Mouse (Mus musculus) adipocyte (in vitro differentiated cells): ENCODE data around the gene Sept8.
"Not testable (repeated sequence)": the region's sequence is repeated elsewhere in the genome, so short reads cannot be mapped to it uniquely, and the experiment has no call there.

Source experiments
- DNase-seq: peaks from one replicate; pipeline ENCODE4 v3.0.0-alpha.2; 2016; ENCODE audit warnings: low spot score

Gene Sept8

DNA sequence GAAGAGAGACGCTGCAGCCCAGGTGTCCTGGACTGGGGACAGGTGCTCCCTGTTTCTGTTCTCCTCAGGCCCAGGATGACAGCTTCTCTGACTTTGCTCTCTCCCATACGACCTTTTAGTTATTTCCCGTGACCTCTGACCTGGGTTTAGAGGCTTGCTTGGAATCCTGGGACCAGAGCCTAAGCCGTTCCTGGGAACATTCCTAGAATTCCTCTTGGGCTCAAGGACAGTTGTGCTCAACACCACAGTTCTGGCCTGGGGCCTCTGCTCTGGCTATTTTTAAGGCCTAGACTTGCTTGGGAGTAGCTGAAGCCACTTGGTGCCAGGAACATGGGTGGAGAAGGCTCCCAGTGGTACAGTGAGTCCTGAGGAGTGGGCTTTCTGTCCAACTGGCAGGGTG, 6.4 kb downstream of the Sept8 start:
- DNase-seq: peak; percentile 66

DNA sequence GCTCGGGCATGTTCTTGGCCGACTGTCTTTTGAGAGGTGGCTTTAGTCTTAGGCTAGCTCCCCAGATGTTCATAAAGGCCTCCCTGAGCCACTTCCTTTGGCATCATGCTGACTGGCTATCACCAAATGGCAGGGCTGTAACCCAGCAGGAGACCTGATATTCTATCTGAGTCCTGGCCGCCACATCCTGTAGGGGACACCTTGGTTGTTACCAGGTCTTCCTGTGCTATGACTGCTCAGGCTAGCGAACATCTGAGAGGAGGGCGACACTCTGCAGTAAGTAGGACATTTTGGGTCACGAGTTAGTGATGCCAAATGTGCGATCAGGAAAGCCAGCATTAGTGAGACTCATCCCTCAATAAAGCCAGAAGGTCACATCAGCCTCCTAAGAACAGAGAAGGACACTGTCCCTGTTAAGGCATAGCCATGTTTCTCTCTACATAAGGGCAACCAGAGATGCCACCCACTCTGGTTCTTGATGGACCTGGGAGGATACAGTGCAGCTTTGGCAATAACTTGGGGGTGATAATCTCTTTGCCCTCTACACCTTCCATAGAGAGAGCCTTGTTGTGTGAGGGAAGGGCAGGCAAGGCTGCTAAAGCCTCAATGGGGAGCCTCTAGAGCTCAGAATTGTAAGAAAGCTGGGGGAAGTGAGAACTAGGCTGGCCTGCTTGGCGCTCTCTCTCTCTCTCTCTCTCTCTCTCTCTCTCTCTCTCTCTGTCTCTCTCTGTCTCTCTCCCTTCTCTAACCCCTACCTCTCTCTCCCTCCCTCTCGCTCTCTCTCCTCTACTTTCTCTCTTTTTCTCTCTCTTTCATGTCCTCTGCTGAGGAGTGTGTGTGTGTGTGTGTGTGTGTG, 9.6 kb downstream of the Sept8 start:
- DNase-seq: no peak

DNA sequence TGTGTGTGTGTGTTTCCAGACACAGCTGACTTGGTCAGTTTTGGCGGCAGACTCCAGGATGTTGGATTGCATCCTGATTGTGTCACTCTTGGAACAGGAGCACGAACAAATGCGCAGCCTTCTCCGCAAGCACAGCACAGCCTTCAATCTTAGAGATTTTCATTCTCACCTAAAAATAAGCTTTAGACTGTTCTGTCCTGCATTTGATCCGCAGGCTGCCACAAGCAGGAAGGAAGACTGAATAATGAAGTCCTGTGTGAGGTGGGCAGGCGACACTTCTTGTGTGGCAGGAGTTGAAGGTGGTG, 10.1 kb downstream of the Sept8 start:
- peak; percentile 90 for DNase-seq

DNA sequence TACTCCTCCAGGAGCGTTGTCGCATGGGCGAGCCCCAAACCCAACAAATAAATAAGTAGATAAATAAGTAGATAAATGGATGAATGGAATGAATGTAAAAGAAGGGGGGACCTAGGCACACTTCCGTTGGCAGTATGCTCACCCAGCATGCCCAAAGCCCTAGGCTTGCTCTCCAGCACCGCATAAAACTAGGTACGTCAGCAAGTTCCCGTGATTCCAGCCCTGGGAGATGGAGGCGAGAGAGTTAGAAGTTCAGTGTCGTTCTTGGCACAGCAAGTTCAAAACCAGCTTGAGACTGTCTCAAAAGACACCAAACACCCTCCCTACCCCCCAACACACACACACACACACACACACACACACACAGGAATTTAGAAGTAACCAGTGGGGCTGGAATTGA, 10.9 kb downstream of the Sept8 start:
- no peak for DNase-seq

DNA sequence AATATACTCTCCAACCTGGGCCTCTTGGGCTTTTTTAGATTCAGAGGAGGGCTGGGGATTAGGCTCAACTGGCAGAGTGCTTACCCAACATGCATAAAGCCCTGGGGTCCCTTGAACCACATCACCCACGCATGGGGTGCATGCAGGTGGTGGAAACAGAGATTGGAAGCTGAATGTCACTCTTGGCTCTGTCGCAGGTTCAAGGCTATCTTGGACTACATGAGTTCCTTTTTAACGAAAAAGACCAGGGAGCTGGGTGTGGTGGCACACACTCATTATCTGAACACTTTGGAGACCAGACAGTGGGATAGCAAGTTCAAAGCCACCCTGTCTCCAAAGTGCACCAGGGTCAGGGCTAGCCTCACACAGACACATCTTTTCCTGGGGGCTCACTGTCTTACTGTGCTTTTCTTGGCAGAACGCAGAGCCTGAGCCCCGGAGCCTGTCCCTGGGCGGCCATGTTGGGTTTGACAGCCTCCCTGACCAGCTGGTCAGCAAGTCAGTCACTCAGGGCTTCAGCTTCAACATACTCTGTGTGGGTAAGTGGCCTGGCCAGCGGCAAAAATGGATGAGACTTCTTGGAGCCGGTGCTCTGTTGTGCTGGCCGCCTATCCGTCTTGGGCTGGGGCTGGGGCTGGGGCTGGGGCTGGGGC, 12.6 kb downstream of the Sept8 start:
- DNase-seq: no peak

DNA sequence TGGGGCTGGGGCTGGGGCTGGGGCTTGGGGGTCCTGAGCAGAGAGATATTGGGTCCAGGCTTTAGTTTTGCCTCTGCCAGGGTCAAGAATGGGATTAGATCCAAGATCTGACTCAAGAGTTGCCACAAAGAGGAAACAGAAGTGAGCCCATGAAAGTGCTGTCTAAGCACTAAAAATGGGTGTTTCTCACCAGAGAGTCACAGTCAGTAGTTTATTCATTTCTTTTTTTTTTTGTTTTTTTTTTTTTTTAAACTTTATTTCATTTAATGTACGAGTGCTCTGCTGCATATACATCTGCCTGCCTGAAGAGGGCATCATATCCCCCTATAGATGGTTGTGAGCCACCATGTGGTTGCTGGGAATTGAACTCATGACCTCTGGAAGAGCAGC, 13.2 kb downstream of the Sept8 start:
- peak; percentile 24 for DNase-seq

DNA sequence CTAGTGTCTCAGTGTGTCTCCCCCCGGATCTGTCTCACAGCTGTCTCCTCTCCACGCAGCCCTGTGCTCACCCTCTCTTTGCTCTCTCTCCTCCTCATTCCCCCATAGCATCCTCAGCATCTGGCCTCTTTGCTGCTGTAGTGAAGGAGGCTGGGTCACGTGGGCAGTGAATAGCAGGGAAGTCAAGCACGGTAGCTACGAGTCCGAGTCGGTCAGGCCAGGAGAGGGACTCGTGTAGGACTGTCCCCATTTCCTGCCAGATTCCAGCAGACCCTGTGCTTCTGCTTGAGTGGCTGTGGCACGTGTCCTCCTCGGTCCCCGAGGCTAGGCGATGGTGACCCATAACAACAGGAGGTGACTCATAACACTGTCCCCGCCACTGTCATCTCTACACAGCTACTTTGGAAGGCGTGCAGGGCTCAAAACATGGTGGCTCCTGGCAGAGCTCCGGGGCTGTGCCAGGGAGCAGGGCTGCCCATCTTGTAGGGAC, 20.0 kb downstream of the Sept8 start:
- DNase-seq: no peak

DNA sequence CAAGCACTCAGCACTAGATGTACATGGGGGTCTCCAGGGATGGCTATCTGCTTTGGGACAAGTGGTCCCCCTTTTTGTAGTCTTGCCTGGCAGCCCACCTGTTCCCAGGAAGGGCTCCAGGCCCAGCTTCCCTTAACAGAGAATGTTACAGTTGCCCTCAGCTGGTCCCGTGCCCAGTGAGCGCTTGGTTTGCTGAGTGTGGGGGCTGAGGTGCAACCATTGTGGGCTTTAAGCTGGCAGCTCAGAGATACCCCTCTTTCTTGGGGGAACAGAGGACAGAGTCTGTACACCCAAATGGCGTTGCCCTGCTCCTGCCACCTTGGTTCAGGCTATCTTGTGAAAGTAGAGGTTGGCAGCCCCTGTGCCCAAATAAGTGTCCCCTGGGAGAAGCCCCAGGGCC, 21.3 kb downstream of the Sept8 start:
- DNase-seq: no peak

DNA sequence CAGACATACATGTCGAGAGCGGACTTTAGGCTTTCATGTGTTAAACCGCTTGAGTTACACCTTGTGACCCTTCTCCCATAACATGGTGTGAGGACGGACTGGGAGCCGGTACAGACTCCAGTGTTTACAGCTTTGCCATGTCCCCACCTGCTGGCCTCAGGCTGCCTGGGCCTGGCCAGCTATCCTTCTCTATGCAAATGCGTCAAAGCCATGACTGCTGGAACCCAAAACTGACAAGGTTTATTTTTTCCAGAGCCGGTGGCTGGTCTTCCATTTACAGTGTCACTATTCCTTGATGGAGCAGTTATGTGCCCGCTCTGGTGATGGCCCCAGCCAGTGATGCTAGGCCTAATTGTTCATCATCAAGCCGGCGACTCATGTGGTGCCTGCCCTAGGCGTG, 22.2 kb downstream of the Sept8 start:
- DNase-seq: no peak

DNA sequence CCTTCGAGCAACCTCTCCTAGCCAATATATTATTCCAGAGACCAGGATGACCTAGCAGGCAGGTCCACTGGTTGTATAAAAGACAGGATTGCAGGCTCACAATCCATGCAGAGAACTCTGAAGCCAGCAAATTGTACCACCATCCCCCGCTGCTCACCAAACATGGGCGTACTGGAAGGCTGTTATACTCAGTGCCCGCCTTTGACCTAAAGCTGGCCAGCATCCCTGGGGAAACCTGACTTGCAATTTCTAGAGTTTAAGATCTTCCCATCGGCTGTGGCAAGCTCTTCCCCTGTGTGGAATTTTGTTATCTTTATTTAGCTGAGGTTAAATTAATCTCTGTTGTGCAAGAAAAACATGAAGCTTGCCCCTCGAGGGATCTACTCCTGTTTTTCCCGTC, 24.0 kb downstream of the Sept8 start:
- DNase-seq: peak; percentile 67

DNA sequence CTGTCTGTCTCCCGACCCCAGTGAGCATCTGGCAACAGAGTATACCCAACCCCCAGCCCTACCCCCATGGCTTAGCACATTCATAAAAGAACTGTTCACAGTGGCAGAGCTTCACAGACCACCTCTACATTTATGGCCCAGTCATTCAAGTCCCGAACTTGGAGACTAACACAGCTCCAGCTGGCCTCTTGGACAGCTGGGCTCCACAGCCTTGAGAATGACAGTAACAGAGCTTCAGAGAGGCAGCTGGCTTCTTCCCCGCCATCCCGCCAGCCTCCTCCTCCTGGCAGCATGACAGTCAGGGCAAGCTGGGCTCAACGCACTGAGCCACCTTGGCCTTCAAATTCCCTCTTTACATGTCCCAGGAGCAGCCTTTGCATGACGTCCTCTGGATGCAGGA, 27.2 kb downstream of the Sept8 start:
- DNase-seq: no peak

DNA sequence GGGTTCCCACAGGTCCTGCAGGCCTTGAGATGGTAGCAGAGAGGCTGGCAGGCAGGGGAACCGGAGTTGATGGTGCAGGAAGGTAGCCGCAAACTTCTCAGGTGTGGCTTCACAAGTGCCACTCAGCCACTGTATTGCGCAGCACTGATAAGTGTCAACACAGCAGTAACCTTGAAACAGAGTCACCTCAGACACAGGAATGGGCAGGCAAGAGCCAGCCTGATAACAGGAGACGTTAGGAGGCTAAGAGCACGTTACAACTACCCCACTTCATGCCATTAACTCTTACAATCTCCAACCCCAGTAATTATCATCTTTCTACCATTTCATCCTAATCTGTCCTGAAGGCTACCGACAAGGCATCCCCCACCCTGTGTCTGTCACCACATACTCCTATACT, 28.5 kb downstream of the Sept8 start:
- no peak for DNase-seq

DNA sequence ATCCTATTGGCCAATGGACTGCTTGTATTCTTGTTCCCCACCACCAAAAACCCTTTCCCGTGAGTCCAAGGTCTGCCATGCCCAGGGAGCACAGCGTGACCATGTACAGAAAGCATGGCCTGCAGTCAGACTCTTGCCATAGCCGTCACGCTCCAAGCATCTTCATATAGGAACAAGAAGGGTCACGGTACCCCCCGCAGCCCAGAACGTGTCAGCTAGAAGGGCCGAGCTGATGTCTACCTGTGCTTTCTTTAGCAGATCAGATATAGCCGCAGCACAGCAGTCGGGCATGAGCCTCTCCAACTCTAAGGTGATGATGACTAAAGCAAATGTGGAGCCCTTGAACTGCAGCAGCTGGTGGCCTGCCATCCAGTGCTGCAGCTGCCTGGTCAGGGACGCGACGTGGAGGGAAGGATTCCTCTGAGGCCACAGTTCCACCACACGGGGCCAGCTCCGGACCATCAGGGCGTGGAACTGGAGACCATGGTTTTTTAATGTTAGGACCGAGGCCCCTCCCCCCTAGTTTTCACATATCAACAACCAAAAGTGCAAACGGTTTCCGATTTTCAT, 29.1 kb downstream of the Sept8 start:
- no peak for DNase-seq

DNA sequence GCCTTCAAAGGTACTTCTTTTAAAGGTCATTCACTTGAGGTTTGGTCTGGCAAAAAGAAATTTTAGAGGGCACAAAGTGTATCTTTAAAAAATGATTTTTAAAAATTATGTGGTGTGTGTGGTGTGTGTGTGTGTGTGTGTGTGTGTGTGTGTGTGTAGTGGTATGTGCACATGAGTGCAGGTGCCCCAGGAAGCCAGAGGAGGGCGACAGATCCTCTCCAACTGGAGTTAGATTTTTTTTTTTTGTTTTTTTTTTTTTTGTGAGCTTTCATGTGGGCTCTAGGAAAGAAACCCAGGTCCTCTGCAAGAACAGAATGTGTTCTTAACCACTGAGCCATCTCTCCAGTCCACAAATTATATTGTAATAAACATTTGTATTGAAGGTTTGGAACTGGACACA, 31.7 kb downstream of the Sept8 start:
- no peak for DNase-seq

DNA sequence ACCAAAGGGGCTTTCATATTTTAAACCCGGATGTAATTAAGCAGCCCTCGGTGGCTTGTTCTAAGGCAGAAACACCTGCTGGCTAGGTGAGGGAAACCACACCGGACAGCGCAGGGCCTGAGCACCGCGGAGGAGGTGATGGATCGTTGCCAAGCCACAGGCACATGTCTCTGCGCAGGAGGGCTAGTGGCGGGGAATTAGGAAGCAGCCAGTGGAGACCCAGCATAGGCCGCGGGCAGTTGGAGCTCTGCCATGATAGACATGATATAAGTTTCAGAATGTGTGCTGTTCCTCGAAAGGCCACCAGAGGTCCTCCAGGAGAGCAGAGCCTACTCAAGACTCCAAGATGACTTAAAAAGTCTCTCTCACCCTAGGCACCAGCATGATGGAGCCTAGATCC, 32.7 kb downstream of the Sept8 start:
- no peak for DNase-seq

DNA sequence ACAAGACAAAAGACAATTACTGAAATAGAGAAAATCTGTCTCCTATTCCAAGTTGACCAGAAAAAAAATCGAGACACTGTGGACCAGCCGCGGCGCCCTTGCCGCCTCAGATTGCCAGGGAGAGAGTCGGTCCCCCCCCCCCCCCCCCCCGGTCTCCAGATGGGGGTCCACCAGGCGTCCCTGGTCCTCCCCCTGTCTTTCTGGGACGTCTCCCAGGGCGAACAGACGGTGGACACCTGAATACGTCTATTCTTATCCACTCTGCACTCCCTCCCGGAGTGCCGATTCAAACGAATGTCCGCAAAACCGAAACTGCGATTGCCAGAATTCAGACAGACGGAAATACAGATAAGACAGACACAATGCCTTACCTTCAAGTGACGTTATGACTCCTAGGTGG, 37.5 kb downstream of the Sept8 start:
- not testable (repeated sequence) for DNase-seq

DNA sequence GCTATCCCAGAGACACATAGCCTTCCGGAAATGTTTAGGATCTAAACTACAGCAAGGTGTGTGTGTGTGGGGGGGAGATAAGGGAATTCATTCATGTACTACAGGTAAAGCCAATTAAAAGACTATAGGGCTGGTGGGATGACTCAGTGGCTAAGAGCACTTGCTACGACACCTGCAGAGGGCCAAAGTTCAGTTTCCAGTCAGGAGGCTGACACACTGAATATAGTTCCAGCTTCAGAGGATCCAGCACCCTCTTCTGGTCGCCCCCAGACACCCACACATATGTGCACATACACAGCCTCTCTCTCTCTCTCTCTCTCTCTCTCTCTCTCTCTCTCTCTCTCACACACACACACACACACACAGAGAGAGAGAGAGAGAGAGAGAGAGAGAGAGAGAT, 38.9 kb downstream of the Sept8 start:
- DNase-seq: not testable (repeated sequence)

DNA sequence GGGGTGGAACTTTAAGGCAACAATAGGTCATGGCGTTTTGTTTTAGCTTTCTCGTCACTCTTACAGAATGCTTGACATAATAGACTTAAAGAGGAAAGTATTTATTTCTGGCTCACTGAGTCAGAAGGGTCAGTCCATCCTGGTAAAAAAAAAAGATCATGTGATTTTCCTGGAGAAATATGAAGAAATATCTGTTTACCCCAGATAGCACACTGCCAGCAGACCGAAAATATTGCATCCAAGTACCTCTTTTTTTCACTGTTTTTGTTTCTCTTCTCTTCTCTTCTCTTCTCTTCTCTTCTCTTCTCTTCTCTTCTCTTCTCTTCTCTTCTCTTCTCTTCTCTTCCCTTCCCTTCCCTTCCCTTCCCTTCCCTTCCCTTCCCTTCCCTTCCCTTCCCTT, 40.9 kb downstream of the Sept8 start:
- DNase-seq: not testable (repeated sequence)

DNA sequence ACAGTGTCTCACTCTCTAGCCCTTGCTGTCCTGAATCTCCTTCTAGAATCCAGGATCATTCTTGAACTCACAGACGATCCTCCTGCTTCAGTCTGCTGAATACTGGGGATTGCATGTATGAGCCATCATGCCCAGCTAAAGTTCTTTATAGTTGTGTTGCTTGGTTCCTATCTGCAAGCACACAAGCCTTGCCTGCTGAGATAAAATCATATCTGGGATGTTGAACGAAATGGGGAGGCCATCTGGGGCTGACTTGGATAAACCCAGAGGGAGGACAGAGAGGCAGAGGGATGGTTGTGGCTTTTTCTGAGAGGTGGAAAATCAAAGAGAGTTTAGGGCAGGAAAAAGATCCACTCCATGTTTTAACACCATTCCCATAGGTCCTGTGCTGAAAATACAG, 42.9 kb downstream of the Sept8 start:
- no peak for DNase-seq

DNA sequence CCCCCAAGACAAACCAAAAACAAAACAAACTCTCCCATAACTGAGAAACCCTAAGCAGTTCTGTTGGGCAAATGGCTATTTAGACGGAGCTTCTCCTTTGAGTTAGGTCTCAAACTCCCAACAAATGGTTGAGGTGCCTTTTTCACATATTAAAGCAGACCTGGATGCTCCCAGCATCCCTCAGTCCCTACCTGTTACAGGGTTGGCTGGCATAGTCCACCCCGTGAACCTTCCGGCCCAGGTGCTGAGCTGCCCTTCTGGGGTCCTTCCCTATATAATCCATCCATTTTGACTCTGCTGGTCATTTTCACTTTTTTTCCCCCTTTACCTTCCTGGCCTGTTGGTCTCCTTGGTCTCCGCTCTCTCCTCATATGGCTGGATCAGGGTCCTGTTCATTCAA, 47.6 kb downstream of the Sept8 start:
- no peak for DNase-seq

DNA sequence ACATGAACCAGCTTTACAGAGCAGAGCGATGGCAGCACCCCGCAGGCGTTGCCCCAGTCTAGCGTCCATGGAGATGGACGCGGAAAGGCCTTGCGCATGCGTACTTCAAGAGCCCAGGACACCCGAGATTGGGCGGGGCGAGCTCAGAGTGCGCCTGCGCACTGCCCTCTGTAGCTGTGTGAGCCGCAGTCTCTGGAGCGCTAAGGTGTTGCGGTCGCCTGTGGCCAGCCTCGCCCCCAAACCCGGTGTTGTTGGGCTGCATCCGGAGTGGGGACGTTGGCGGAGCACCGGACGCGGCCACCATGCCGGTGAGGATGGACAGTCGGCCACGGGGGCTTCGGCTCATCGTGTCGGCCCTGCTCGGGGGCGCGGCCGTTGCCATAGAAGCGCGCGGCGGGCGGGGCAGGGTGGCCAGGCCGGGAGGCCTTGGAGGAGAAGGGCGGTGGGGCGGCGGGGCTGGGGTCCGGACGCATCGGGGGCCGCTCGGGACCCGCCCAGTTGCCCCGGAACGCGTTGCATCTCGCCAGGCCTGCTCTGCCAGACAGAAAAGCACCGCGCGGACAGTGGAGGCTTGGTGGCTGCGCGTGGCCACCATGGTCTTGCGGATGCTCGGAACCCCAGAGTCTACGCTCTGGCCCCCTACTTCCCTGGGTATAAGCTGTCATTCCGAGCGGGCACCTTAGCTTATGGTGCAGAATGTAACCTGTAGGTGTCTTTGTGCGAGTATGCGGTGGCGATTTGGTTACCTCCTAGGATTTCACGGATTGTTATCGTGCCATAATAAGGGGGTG, 48.4 kb downstream of the Sept8 start, which contains the start of gene Kif3a:
Gene Kif3a, plus strand, starts transcription at position 156 of the 791 bp plus-strand sequence.
- peak; percentile 97 for DNase-seq

DNA sequence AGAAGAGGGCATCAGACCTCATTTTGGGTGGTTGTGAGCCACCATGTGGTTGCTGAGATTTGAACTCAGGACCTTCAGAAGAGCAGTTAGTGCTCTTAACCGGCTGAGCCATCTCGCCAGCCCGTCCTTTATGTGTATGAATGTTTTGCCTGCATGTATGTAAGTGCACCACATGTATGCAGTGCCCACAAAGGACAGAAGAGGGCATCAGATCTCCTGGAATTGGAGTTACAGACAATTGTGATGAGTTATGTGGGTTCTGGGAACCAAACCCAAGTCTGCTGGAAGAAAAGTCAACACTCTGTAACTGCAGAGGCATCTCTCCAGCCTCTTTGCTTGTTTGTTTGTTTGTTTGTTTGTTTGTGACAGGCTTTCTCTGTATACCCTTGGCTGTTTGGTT, 61.5 kb downstream of the Sept8 start:
- no peak for DNase-seq

DNA sequence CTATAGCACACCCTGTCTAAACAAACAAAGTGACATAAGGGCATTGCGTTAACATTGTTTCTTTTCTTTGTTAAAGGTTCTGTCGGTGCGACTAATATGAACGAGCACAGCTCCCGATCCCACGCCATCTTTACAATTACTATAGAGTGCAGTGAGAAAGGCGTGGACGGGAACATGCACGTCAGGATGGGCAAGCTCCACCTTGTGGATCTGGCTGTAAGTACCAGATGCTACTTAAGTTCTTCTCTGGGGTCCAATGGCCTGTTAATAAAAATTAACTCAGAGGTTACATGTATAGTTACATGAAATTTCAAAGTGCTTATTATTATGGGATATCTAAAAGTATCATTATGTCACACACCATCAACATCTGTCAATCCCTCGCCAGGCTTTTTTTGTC, 64.1 kb downstream of the Sept8 start:
- no peak for DNase-seq
